Mouse (Mus musculus): ENCODE data around the gene Nupr1l.
"Not testable (repeated sequence)": the region's sequence is repeated elsewhere in the genome, so short reads cannot be mapped to it uniquely, and the experiment has no call there.

The Nupr1l gene

GRCm38 (mm10) chr5:129908242-129908965, at the start of gene Nupr1l:
TSS of gene Nupr1l (plus strand) at chr5:129908540.
- peak; percentile 79 for DNase-seq (ENCODE audit: low spot score)

- DNase-seq (ENCODE audit: low spot score): no peak
Measured at GRCm38 (mm10) chr5:129862325-129862724, 46.0 kb upstream of the Nupr1l start.

GRCm38 (mm10) chr5:129864467-129864866, 43.9 kb upstream of the Nupr1l start:
- DNase-seq (ENCODE audit: low spot score): no peak

- DNase-seq (ENCODE audit: low spot score): no peak
Measured at GRCm38 (mm10) chr5:129865841-129866240, 42.5 kb upstream of the Nupr1l start.

GRCm38 (mm10) chr5:129869238-129869995, 38.9 kb upstream of the Nupr1l start:
- no peak for DNase-seq (ENCODE audit: low spot score)

- no peak for DNase-seq (ENCODE audit: low spot score)
Measured at GRCm38 (mm10) chr5:129871238-129871637, 37.1 kb upstream of the Nupr1l start.

- DNase-seq (ENCODE audit: low spot score): no peak
Measured at GRCm38 (mm10) chr5:129873942-129874341, 34.4 kb upstream of the Nupr1l start.

GRCm38 (mm10) chr5:129875098-129875497, 33.2 kb upstream of the Nupr1l start:
- DNase-seq (ENCODE audit: low spot score): no peak

GRCm38 (mm10) chr5:129877731-129878455, 30.4 kb upstream of the Nupr1l start:
- DNase-seq (ENCODE audit: low spot score): no peak

GRCm38 (mm10) chr5:129878946-129879345, 29.4 kb upstream of the Nupr1l start:
- peak; percentile 36 for DNase-seq (ENCODE audit: low spot score)

- DNase-seq (ENCODE audit: low spot score): no peak
Measured at GRCm38 (mm10) chr5:129879888-129880287, 28.5 kb upstream of the Nupr1l start.

- DNase-seq (ENCODE audit: low spot score): no peak
Measured at GRCm38 (mm10) chr5:129886271-129886670, 22.1 kb upstream of the Nupr1l start.

GRCm38 (mm10) chr5:129886911-129887636, 21.3 kb upstream of the Nupr1l start, which contains the start of gene Chchd2:
TSS of gene Chchd2 (minus strand) at chr5:129887470.
- peak; percentile 98 for DNase-seq (ENCODE audit: low spot score)

- not testable (repeated sequence) for DNase-seq (ENCODE audit: low spot score)
Measured at GRCm38 (mm10) chr5:129890390-129890789, 17.9 kb upstream of the Nupr1l start.

- DNase-seq (ENCODE audit: low spot score): peak; percentile 89
Measured at GRCm38 (mm10) chr5:129895198-129896088, 12.9 kb upstream of the Nupr1l start, which contains the start of gene Zbed5. TSS of gene Zbed5 (plus strand) at chr5:129895723.

- DNase-seq (ENCODE audit: low spot score): no peak
Measured at GRCm38 (mm10) chr5:129898449-129898848, 9.9 kb upstream of the Nupr1l start, which contains the start of gene Phkg1. TSS of gene Phkg1 (minus strand) at chr5:129898549.

GRCm38 (mm10) chr5:129907775-129908174, 565 bp upstream of the Nupr1l start:
- DNase-seq (ENCODE audit: low spot score): no peak

GRCm38 (mm10) chr5:129909147-129909546, 807 bp downstream of the Nupr1l start:
- DNase-seq (ENCODE audit: low spot score): no peak

- no peak for DNase-seq (ENCODE audit: low spot score)
Measured at GRCm38 (mm10) chr5:129909591-129909990, 1.3 kb downstream of the Nupr1l start.

GRCm38 (mm10) chr5:129914024-129914423, 5.7 kb downstream of the Nupr1l start:
- DNase-seq (ENCODE audit: low spot score): no peak

- not testable (repeated sequence) for DNase-seq (ENCODE audit: low spot score)
Measured at GRCm38 (mm10) chr5:129915491-129915890, 7.2 kb downstream of the Nupr1l start.

Measured in left cerebral cortex, adult 11 months (tissue).